Mouse (Mus musculus) heart, embryonic 10.5 days (tissue): ENCODE measurements around the gene Cdh15. TPM values are rescaled to one million over a fixed set of nuclear protein-coding genes. Genes with fewer than 3 reads are reported as not detected.
A peak's percentile ranks its signal among the peaks of the same experiment; 100 is the strongest.

Experiments
- DNase-seq: peaks from one replicate; pipeline ENCODE4 v3.0.0-alpha.2; 2017; ENCODE audit warnings: low spot score
- H3K27ac ChIP-seq: fragments of 300-500 bp; sonication (generic); 2 replicates; pipeline ENCODE4 v1.5.1; 2016; ENCODE audit warnings: mild to moderate bottlenecking
- H3K27me3 ChIP-seq: fragments of 300-500 bp; sonication (generic); 2 replicates; pipeline ENCODE4 v1.6.1; 2016; ENCODE audit warnings: mild to moderate bottlenecking; ENCODE audit not compliant: poor library complexity, insufficient read depth, severe bottlenecking
- H3K36me3 ChIP-seq: fragments of 300-500 bp; sonication (generic); 2 replicates; pipeline ENCODE4 v1.6.1; 2016; ENCODE audit warnings: mild to moderate bottlenecking, moderate library complexity
- H3K4me1 ChIP-seq: fragments of 300-500 bp; sonication (generic); 2 replicates; pipeline ENCODE4 v1.6.1; 2016; ENCODE audit warnings: mild to moderate bottlenecking
- H3K4me3 ChIP-seq: fragments of 300-500 bp; sonication (generic); 2 replicates; pipeline ENCODE4 v1.5.1; 2016; ENCODE audit warnings: mild to moderate bottlenecking, moderate library complexity
- H3K9me3 ChIP-seq: fragments of 300-500 bp; sonication (generic); 2 replicates; pipeline ENCODE4 v1.6.1; 2016; ENCODE audit warnings: mild to moderate bottlenecking, moderate library complexity
- WGBS: fragments of 180-500 bp; shearing (Covaris S2); methylation state at CpG from one replicate; pipeline ENCODE4 v1.1.7; 2016; 5-methylcytosine and 5-hydroxymethylcytosine counted together
- polyA plus RNA-seq: library from polyadenylated mRNA; unstranded; fragments of >200 nt; fragmentation: Nextera tagmentation; extraction: Ambion mirVana; gene quantifications from 2 replicates; pipeline ENCODE4 v1.2.1, GENCODE M21; 2016

Gene Cdh15
- polyA plus RNA-seq, 1 experiment from 2014 or later, result 0.79 TPM

- no peak for DNase-seq
- H3K36me3 ChIP-seq, result peaks cover 8% of the 10 kb centered on the region; the same call in 1 of the 2 replicates
- no peak overlapping the region for H3K4me3 ChIP-seq
- peaks cover 41% of the 10 kb centered on the region for H3K4me1 ChIP-seq
- 72% methylated on average over 11 of the region's 11 CpGs for WGBS
- H3K27me3 ChIP-seq, result no peaks in the 10 kb centered on the region
- H3K9me3 ChIP-seq, result no peaks in the 10 kb centered on the region
- no peak overlapping the region for H3K27ac ChIP-seq
These were observed 28.0 kb upstream of the Cdh15 start for GRCm38 (mm10) chr8:122819776-122820175.

GRCm38 (mm10) chr8:122824571-122824970 is 23.2 kb upstream of the Cdh15 start:
- Histone ChIP-seq H3K36me3 (no peaks in the 10 kb centered on the region), H3K4me3 (no peak overlapping the region), H3K27ac (no peak overlapping the region), H3K9me3 (no peaks in the 10 kb centered on the region), H3K27me3 (peaks cover 13% of the 10 kb centered on the region; the same call in 1 of the 2 replicates), H3K4me1 (peaks cover 26% of the 10 kb centered on the region)
- 41% methylated on average over 5 of the region's 5 CpGs for WGBS
- DNase-seq, result no peak

GRCm38 (mm10) chr8:122824986-122825385 is 22.8 kb upstream of the Cdh15 start:
- Histone ChIP-seq H3K4me1 (peaks cover 23% of the 10 kb centered on the region), H3K4me3 (no peak overlapping the region), H3K27me3 (peaks cover 14% of the 10 kb centered on the region; the same call in 1 of the 2 replicates), H3K36me3 (no peaks in the 10 kb centered on the region), H3K27ac (no peak overlapping the region), H3K9me3 (no peaks in the 10 kb centered on the region)
- no peak for DNase-seq
- 81% methylated on average over 9 of the region's 9 CpGs for WGBS

- 72% methylated on average over 8 of the region's 8 CpGs for WGBS
- Histone ChIP-seq H3K27me3 (peaks cover 14% of the 10 kb centered on the region; the same call in 1 of the 2 replicates), H3K27ac (no peak overlapping the region)
These were observed 22.4 kb upstream of the Cdh15 start for GRCm38 (mm10) chr8:122825408-122825807.

GRCm38 (mm10) chr8:122829396-122829795 is 18.4 kb upstream of the Cdh15 start:
- 83% methylated on average over 3 of the region's 3 CpGs for WGBS

More at GRCm38 (mm10) chr8:122825408-122825807, 22.4 kb upstream of the Cdh15 start:
- no peak for DNase-seq
- Histone ChIP-seq H3K36me3 (no peaks in the 10 kb centered on the region), H3K4me3 (no peak overlapping the region), H3K4me1 (peaks cover 20% of the 10 kb centered on the region), H3K9me3 (no peaks in the 10 kb centered on the region)

GRCm38 (mm10) chr8:122830349-122831061 is 17.3 kb upstream of the Cdh15 start:
- Histone ChIP-seq H3K27ac (no peak overlapping the region), H3K27me3 (peaks cover 25% of the 10 kb centered on the region; the same call in 1 of the 2 replicates), H3K4me1 (peaks cover 15% of the 10 kb centered on the region), H3K36me3 (no peaks in the 10 kb centered on the region), H3K4me3 (no peak overlapping the region), H3K9me3 (no peaks in the 10 kb centered on the region)
- peak; percentile 94 for DNase-seq
- WGBS, result 44% methylated on average over 8 of the region's 8 CpGs

More at GRCm38 (mm10) chr8:122829396-122829795, 18.4 kb upstream of the Cdh15 start:
- no peaks in the 10 kb centered on the region for H3K9me3 ChIP-seq
- no peaks in the 10 kb centered on the region for H3K36me3 ChIP-seq
- no peak overlapping the region for H3K4me3 ChIP-seq
- peaks cover 15% of the 10 kb centered on the region for H3K4me1 ChIP-seq
- H3K27me3 ChIP-seq, result peaks cover 25% of the 10 kb centered on the region; the same call in 1 of the 2 replicates
- H3K27ac ChIP-seq, result no peak overlapping the region
- DNase-seq, result no peak

GRCm38 (mm10) chr8:122834416-122834815 is 13.3 kb upstream of the Cdh15 start:
- no peaks in the 10 kb centered on the region for H3K9me3 ChIP-seq
- no peak overlapping the region for H3K4me3 ChIP-seq
- no peaks in the 10 kb centered on the region for H3K36me3 ChIP-seq
- peaks cover 21% of the 10 kb centered on the region; the same call in 1 of the 2 replicates for H3K27me3 ChIP-seq
- no peak for DNase-seq
- H3K27ac ChIP-seq, result no peak overlapping the region
- 83% methylated on average over 8 of the region's 8 CpGs for WGBS
- H3K4me1 ChIP-seq, result peaks cover 11% of the 10 kb centered on the region; the same call in 1 of the 2 replicates

GRCm38 (mm10) chr8:122834971-122835370 is 12.8 kb upstream of the Cdh15 start:
- WGBS, result 27% methylated on average over 8 of the region's 8 CpGs
- no peaks in the 10 kb centered on the region for H3K9me3 ChIP-seq
- peak; percentile 86 for DNase-seq
- no peak overlapping the region for H3K4me3 ChIP-seq
- no peaks in the 10 kb centered on the region for H3K36me3 ChIP-seq
- peaks cover 19% of the 10 kb centered on the region; the same call in 1 of the 2 replicates for H3K27me3 ChIP-seq
- peaks cover 11% of the 10 kb centered on the region; the same call in 1 of the 2 replicates for H3K4me1 ChIP-seq
- H3K27ac ChIP-seq, result no peak overlapping the region

GRCm38 (mm10) chr8:122836199-122836598 is 11.6 kb upstream of the Cdh15 start:
- H3K36me3 ChIP-seq, result no peaks in the 10 kb centered on the region
- H3K9me3 ChIP-seq, result no peaks in the 10 kb centered on the region
- no peak overlapping the region for H3K4me3 ChIP-seq
- no peak for DNase-seq
- H3K27me3 ChIP-seq, result peaks cover 25% of the 10 kb centered on the region; the same call in 1 of the 2 replicates
- H3K27ac ChIP-seq, result no peak overlapping the region
- H3K4me1 ChIP-seq, result peaks cover 20% of the 10 kb centered on the region
- WGBS, result 85% methylated on average over 12 of the region's 12 CpGs

- Histone ChIP-seq H3K27ac (no peak overlapping the region), H3K36me3 (no peaks in the 10 kb centered on the region), H3K4me1 (peaks cover 20% of the 10 kb centered on the region), H3K27me3 (peaks cover 20% of the 10 kb centered on the region; the same call in 1 of the 2 replicates), H3K9me3 (no peaks in the 10 kb centered on the region), H3K4me3 (no peak overlapping the region)
- DNase-seq, result no peak
- 82% methylated on average over 13 of the region's 13 CpGs for WGBS
These were observed 11.1 kb upstream of the Cdh15 start for GRCm38 (mm10) chr8:122836696-122837095.

GRCm38 (mm10) chr8:122844161-122844560 is 3.6 kb upstream of the Cdh15 start:
- Histone ChIP-seq H3K9me3 (no peaks in the 10 kb centered on the region), H3K27ac (no peak overlapping the region), H3K27me3 (peaks cover 35% of the 10 kb centered on the region), H3K36me3 (no peaks in the 10 kb centered on the region), H3K4me3 (no peak overlapping the region), H3K4me1 (peaks cover 33% of the 10 kb centered on the region)
- WGBS, result 57% methylated on average over 3 of the region's 3 CpGs
- DNase-seq, result no peak

- no peak for DNase-seq
- H3K9me3 ChIP-seq, result no peaks in the 10 kb centered on the region
These were observed 2.1 kb upstream of the Cdh15 start for GRCm38 (mm10) chr8:122845662-122846061.

GRCm38 (mm10) chr8:122849152-122849910 is 1.6 kb downstream of the Cdh15 start:
- H3K9me3 ChIP-seq, result no peaks in the 10 kb centered on the region
- H3K36me3 ChIP-seq, result no peaks in the 10 kb centered on the region
- peaks cover 61% of the 10 kb centered on the region for H3K27me3 ChIP-seq
- no peak overlapping the region for H3K27ac ChIP-seq
- H3K4me3 ChIP-seq, result no peak overlapping the region
- 70% methylated on average over 11 of the region's 11 CpGs for WGBS
- DNase-seq, result no peak
- H3K4me1 ChIP-seq, result peaks cover 55% of the 10 kb centered on the region

More at GRCm38 (mm10) chr8:122845662-122846061, 2.1 kb upstream of the Cdh15 start:
- H3K27ac ChIP-seq, result no peak overlapping the region
- no peak overlapping the region for H3K4me3 ChIP-seq
- no peaks in the 10 kb centered on the region for H3K36me3 ChIP-seq
- H3K4me1 ChIP-seq, result peaks cover 37% of the 10 kb centered on the region
- peaks cover 41% of the 10 kb centered on the region for H3K27me3 ChIP-seq
- WGBS, result 72% methylated on average over 4 of the region's 4 CpGs
